Mouse (Mus musculus): ENCODE data around the gene Gnb2.

- TF ChIP-seq CTCF (IDR thresholded peaks at IDR 0.05; ENCODE audit: insufficient read depth, low read length) (no peak), POLR2A (IDR thresholded peaks at IDR 0.05; ENCODE audit: borderline replicate concordance, extremely low read depth, low read depth, low read length) (no peak)
These were observed 11.6 kb upstream of the Gnb2 start for GRCm38 (mm10) chr5:137544926-137545325.

Data from lung, adult 2 months (tissue).